8 mouse cellular contexts compared by ENCODE assay signal in genomic region chr11:69372056-69372779, GRCm38 (mm10). TPM values are rescaled to one million over a fixed set of nuclear protein-coding genes. Genes with fewer than 3 reads are reported as not detected.
DNase-seq lines count a peak whose midpoint lies in the region; ATAC-seq lines count a peak whose summit lies in the region.

No protein-coding gene starts in this region.

- peak overlapping the region; percentile 39; the same call in 1 of the 2 replicates for H3K4me2 ChIP-seq in embryonic facial prominence, embryonic 13.5 days
- H3K4me2 ChIP-seq in intestine, embryonic 15.5 days (replicated peaks): 0 out of 2 replicates have a peak overlapping the region, but pooled peaks have one; percentile 17
- H3K4me2 ChIP-seq in limb, embryonic 11.5 days (ENCODE audit: low read depth, severe bottlenecking): peak overlapping the region; percentile 3; the same call in 1 of the 2 replicates

- 58% methylated on average over 12 of the region's 12 CpGs for WGBS in embryonic facial prominence, embryonic 13.5 days
- 34% methylated on average over 12 of the region's 12 CpGs for WGBS in intestine, embryonic 15.5 days
- 65% methylated on average over 12 of the region's 12 CpGs for WGBS in limb, embryonic 11.5 days

- peaks cover 20% of the 10 kb centered on the region for H3K4me1 ChIP-seq in embryonic facial prominence, embryonic 13.5 days
- peaks cover 31% of the 10 kb centered on the region for H3K4me1 ChIP-seq in intestine, embryonic 15.5 days (replicated peaks)
- H3K4me1 ChIP-seq in limb, embryonic 11.5 days (ENCODE audit: control insufficient read depth, insufficient read depth, low read length): peaks cover 9% of the 10 kb centered on the region

- H3K4me3 ChIP-seq in embryonic facial prominence, embryonic 13.5 days: no peak overlapping the region
- H3K4me3 ChIP-seq in intestine, embryonic 15.5 days (replicated peaks): no peak overlapping the region
- no peak overlapping the region for H3K4me3 ChIP-seq in limb, embryonic 11.5 days (ENCODE audit: low read depth, low read length)

- 0 out of 2 replicates have a peak overlapping the region, but pooled peaks have one; percentile 28 for H3K9ac ChIP-seq in embryonic facial prominence, embryonic 13.5 days
- H3K9ac ChIP-seq in intestine, embryonic 15.5 days: no peak overlapping the region
- no peak overlapping the region for H3K9ac ChIP-seq in limb, embryonic 11.5 days (ENCODE audit: low read length)

- peak; percentile 37 for ATAC-seq in CD4-positive, CD25-positive, alpha-beta regulatory T cell, adult 4 months
- no peak for ATAC-seq in embryonic facial prominence, embryonic 13.5 days (ENCODE audit: insufficient number of reproducible peaks, insufficient read depth, low FRiP score, low TSS enrichment, low read depth)
- no peak for ATAC-seq in intestine, embryonic 15.5 days
- no peak for ATAC-seq in limb, embryonic 11.5 days (ENCODE audit: insufficient number of reproducible peaks, low FRiP score, low TSS enrichment, low read depth)

- peaks cover 21% of the 10 kb centered on the region for H3K36me3 ChIP-seq in embryonic facial prominence, embryonic 13.5 days
- no peaks in the 10 kb centered on the region for H3K36me3 ChIP-seq in intestine, embryonic 15.5 days
- H3K36me3 ChIP-seq in limb, embryonic 11.5 days (ENCODE audit: control insufficient read depth, insufficient read depth, low read length): peaks cover 2% of the 10 kb centered on the region; the same call in 1 of the 2 replicates

- peak; percentile 37 for DNase-seq in embryo, embryonic 10 days (ENCODE audit: low spot score)
- DNase-seq in embryo, embryonic 11 days: no peak
- no peak for DNase-seq in limb, embryonic 11.5 days (ENCODE audit: low spot score)
- DNase-seq in right cerebral cortex, adult 18-20 months: peak; percentile 72
- DNase-seq in adipocyte (ENCODE audit: low spot score): no peak

- no peaks in the 10 kb centered on the region for H3K27me3 ChIP-seq in embryonic facial prominence, embryonic 13.5 days
- no peaks in the 10 kb centered on the region for H3K27me3 ChIP-seq in intestine, embryonic 15.5 days (replicated peaks)
- no peaks in the 10 kb centered on the region for H3K27me3 ChIP-seq in limb, embryonic 11.5 days (ENCODE audit: control insufficient read depth, insufficient read depth, low read length)

- H3K27ac ChIP-seq in embryonic facial prominence, embryonic 13.5 days: peak overlapping the region; percentile 79
- peak overlapping the region; percentile 52 for H3K27ac ChIP-seq in intestine, embryonic 15.5 days
- H3K27ac ChIP-seq in limb, embryonic 11.5 days (replicated peaks; ENCODE audit: low read depth, low read length): 0 out of 2 replicates have a peak overlapping the region, but pooled peaks have one; percentile 5

- no peaks in the 10 kb centered on the region for H3K9me3 ChIP-seq in embryonic facial prominence, embryonic 13.5 days
- no peaks in the 10 kb centered on the region for H3K9me3 ChIP-seq in intestine, embryonic 15.5 days
- H3K9me3 ChIP-seq in limb, embryonic 11.5 days (ENCODE audit: control insufficient read depth, low read length): no peaks in the 10 kb centered on the region

RNA-seq across cellular contexts. Expression of gene Chd3, which starts 3.0 kb away (rescaled TPM):
- 10 to 100 TPM; 71.8 to 80.8 TPM for polyA plus RNA-seq in CD4-positive, CD25-positive, alpha-beta regulatory T cell, adult 4 months (2017; shearing (Covaris generic))
- 135 and 142 TPM in 2 replicates for polyA plus RNA-seq in embryonic facial prominence, embryonic 13.5 days (2015; fragmentation: Nextera tagmentation; extraction: Ambion mirVana)
- 39.9 and 44.1 TPM in 2 replicates for polyA plus RNA-seq in intestine, embryonic 15.5 days (2015; fragmentation: Nextera tagmentation; extraction: Ambion mirVana)
- 58.6 and 68.0 TPM in 2 replicates for polyA plus RNA-seq in limb, embryonic 11.5 days (2014; fragmentation: Nextera tagmentation; extraction: Ambion mirVana)

RNA-seq across cellular contexts. Expression of gene Naa38, which starts 23.1 kb away (rescaled TPM):
- polyA plus RNA-seq in CD4-positive, CD25-positive, alpha-beta regulatory T cell, adult 4 months (2017; shearing (Covaris generic)): 100 to 1,000 TPM in 1 of 2 experiments, 10 to 100 TPM in 1; 87.8 to 116 TPM
- polyA plus RNA-seq in embryonic facial prominence, embryonic 13.5 days (2015; fragmentation: Nextera tagmentation; extraction: Ambion mirVana): 145 and 150 TPM in 2 replicates
- 154 and 182 TPM in 2 replicates for polyA plus RNA-seq in intestine, embryonic 15.5 days (2015; fragmentation: Nextera tagmentation; extraction: Ambion mirVana)
- 129 and 141 TPM in 2 replicates for polyA plus RNA-seq in limb, embryonic 11.5 days (2014; fragmentation: Nextera tagmentation; extraction: Ambion mirVana)

RNA-seq across cellular contexts. Expression of gene Cyb5d1, which starts 23.2 kb away (rescaled TPM):
- 10 to 100 TPM; 17.0 to 28.2 TPM for polyA plus RNA-seq in CD4-positive, CD25-positive, alpha-beta regulatory T cell, adult 4 months (2017; shearing (Covaris generic))
- 43.4 and 46.5 TPM in 2 replicates for polyA plus RNA-seq in embryonic facial prominence, embryonic 13.5 days (2015; fragmentation: Nextera tagmentation; extraction: Ambion mirVana)
- 22.7 and 24.8 TPM in 2 replicates for polyA plus RNA-seq in intestine, embryonic 15.5 days (2015; fragmentation: Nextera tagmentation; extraction: Ambion mirVana)
- 29.2 and 37.0 TPM in 2 replicates for polyA plus RNA-seq in limb, embryonic 11.5 days (2014; fragmentation: Nextera tagmentation; extraction: Ambion mirVana)

RNA-seq across cellular contexts. Expression of gene Tmem88, which starts 25.8 kb away (rescaled TPM):
- polyA plus RNA-seq in CD4-positive, CD25-positive, alpha-beta regulatory T cell, adult 4 months (2017; shearing (Covaris generic)): 1 to 10 TPM; 1.1 to 1.2 TPM
- polyA plus RNA-seq in embryonic facial prominence, embryonic 13.5 days (2015; fragmentation: Nextera tagmentation; extraction: Ambion mirVana): 13.2 and 16.4 TPM in 2 replicates
- 30.7 and 32.1 TPM in 2 replicates for polyA plus RNA-seq in intestine, embryonic 15.5 days (2015; fragmentation: Nextera tagmentation; extraction: Ambion mirVana)
- 22.7 and 23.6 TPM in 2 replicates for polyA plus RNA-seq in limb, embryonic 11.5 days (2014; fragmentation: Nextera tagmentation; extraction: Ambion mirVana)

RNA-seq across cellular contexts. Expression of gene Rnf227, which starts 32.0 kb away (rescaled TPM):
- polyA plus RNA-seq in CD4-positive, CD25-positive, alpha-beta regulatory T cell, adult 4 months (2017; shearing (Covaris generic)): 1 to 10 TPM; 3.3 to 4.0 TPM
- 24.7 and 26.4 TPM in 2 replicates for polyA plus RNA-seq in embryonic facial prominence, embryonic 13.5 days (2015; fragmentation: Nextera tagmentation; extraction: Ambion mirVana)
- polyA plus RNA-seq in intestine, embryonic 15.5 days (2015; fragmentation: Nextera tagmentation; extraction: Ambion mirVana): 10.8 and 10.9 TPM in 2 replicates
- 25.0 and 28.5 TPM in 2 replicates for polyA plus RNA-seq in limb, embryonic 11.5 days (2014; fragmentation: Nextera tagmentation; extraction: Ambion mirVana)

Comparison
In these comparisons a context has a peak if more than half of its experiments do, and no peak if none do; other contexts are left out.
1. DNase-seq: peak in embryo, embryonic 10 days (single experiment) and right cerebral cortex, adult 18-20 months (single experiment); none in embryo, embryonic 11 days (single experiment), limb, embryonic 11.5 days (single experiment) and adipocyte (single experiment).
2. H3K27ac ChIP-seq: peak in every context shown above with its lines; median percentile 79 in embryonic facial prominence, embryonic 13.5 days; 52 in intestine, embryonic 15.5 days; 5 in limb, embryonic 11.5 days.
3. Peak in every context shown above with its lines, with median percentiles within 50 percentile points of each other: H3K4me2 ChIP-seq.